Mouse (Mus musculus) hindbrain, embryonic 14.5 days (tissue): ENCODE data around the gene Rsph6a. TPM values are rescaled to one million over a fixed set of nuclear protein-coding genes. Genes with fewer than 3 reads are reported as not detected.

Experiments used
- ATAC-seq: fragments of 200-750 bp; cut with Nextera tagmentation; 2 replicates; pipeline ENCODE4 v1.8.0; 2017; ENCODE audit warnings: moderate number of reproducible peaks, mild to moderate bottlenecking, moderate TSS enrichment, moderate library complexity; ENCODE audit not compliant: low FRiP score
- DNase-seq: peaks from one replicate; pipeline ENCODE4 v3.0.0-alpha.2; 2015; ENCODE audit warnings: low spot score
- H3K27ac ChIP-seq: fragments of 300-500 bp; sonication (generic); 2 replicates; pipeline ENCODE4 v1.5.1; 2014; ENCODE audit warnings: mild to moderate bottlenecking, moderate library complexity
- H3K27me3 ChIP-seq: fragments of 300-500 bp; sonication (generic); 2 replicates; pipeline ENCODE4 v1.6.1; 2014; ENCODE audit warnings: mild to moderate bottlenecking, low read length, mixed read lengths; ENCODE audit not compliant: control insufficient read depth, insufficient read depth
- H3K36me3 ChIP-seq: fragments of 300-500 bp; sonication (generic); replicated peaks from 2 replicates; pipeline ENCODE4 v1.6.1; 2014; ENCODE audit not compliant: control insufficient read depth, insufficient read depth
- H3K4me1 ChIP-seq: fragments of 300-500 bp; sonication (generic); replicated peaks from 2 replicates; pipeline ENCODE4 v1.6.1; 2014; ENCODE audit warnings: antibody characterized with exemption, low read length, mixed read lengths; ENCODE audit not compliant: control insufficient read depth, insufficient read depth
- H3K4me2 ChIP-seq: fragments of 300-500 bp; sonication (generic); replicated peaks from 2 replicates; pipeline ENCODE4 v1.6.1; 2014; ENCODE audit warnings: mild to moderate bottlenecking, moderate library complexity
- H3K4me3 ChIP-seq: fragments of 300-500 bp; sonication (generic); replicated peaks from 2 replicates; pipeline ENCODE4 v1.5.1; 2014; ENCODE audit warnings: mild to moderate bottlenecking, low read length
- H3K9ac ChIP-seq: fragments of 300-500 bp; sonication (generic); 2 replicates; pipeline ENCODE4 v1.6.1; 2014
- H3K9me3 ChIP-seq: fragments of 300-500 bp; sonication (generic); 2 replicates; pipeline ENCODE4 v1.6.1; 2016; ENCODE audit warnings: low read length; ENCODE audit not compliant: control insufficient read depth
- WGBS: fragments of 180-500 bp; shearing (Covaris S2); extraction: QIAGEN DNeasy Blood & Tissue Kit; methylation state at CpG from one replicate; pipeline ENCODE4 v1.1.7; 2014; 5-methylcytosine and 5-hydroxymethylcytosine counted together
- polyA plus RNA-seq: library from polyadenylated mRNA; unstranded; fragments of >200 nt; fragmentation: Nextera tagmentation; extraction: Ambion mirVana; gene quantifications from 2 replicates; pipeline ENCODE4 v1.2.1, GENCODE M21; 2014

The Rsph6a gene
- polyA plus RNA-seq, 1 experiment from 2014 or later: 0.43 TPM

GRCm38 (mm10) chr7:19098811-19099210, 44.3 kb downstream of the Rsph6a start:
- Histone ChIP-seq H3K36me3 (no peaks in the 10 kb centered on the region), H3K4me1 (peaks cover 12% of the 10 kb centered on the region; the same call in 1 of the 2 replicates), H3K27me3 (peaks cover 13% of the 10 kb centered on the region; the same call in 1 of the 2 replicates)

GRCm38 (mm10) chr7:19100290-19100689, 45.8 kb downstream of the Rsph6a start:
- H3K9me3 ChIP-seq: no peaks in the 10 kb centered on the region
- 94% methylated on average over 1 of the region's 1 CpGs for WGBS
- peaks cover 3% of the 10 kb centered on the region; the same call in 1 of the 2 replicates for H3K27me3 ChIP-seq
- ATAC-seq (no peak), DNase-seq (no peak)
- no peak overlapping the region for H3K4me3 ChIP-seq
- H3K36me3 ChIP-seq: no peaks in the 10 kb centered on the region
- no peak overlapping the region for H3K27ac ChIP-seq
- no peak overlapping the region for H3K4me2 ChIP-seq
- peaks cover 11% of the 10 kb centered on the region; the same call in 1 of the 2 replicates for H3K4me1 ChIP-seq
- H3K9ac ChIP-seq: no peak overlapping the region

More at GRCm38 (mm10) chr7:19098811-19099210, 44.3 kb downstream of the Rsph6a start:
- 54% methylated on average over 7 of the region's 7 CpGs for WGBS
- ATAC-seq (no peak), DNase-seq (no peak)
- no peak overlapping the region for H3K4me3 ChIP-seq
- no peak overlapping the region for H3K4me2 ChIP-seq
- no peak overlapping the region for H3K27ac ChIP-seq
- no peak overlapping the region for H3K9ac ChIP-seq
- H3K9me3 ChIP-seq: no peaks in the 10 kb centered on the region

DNA sequence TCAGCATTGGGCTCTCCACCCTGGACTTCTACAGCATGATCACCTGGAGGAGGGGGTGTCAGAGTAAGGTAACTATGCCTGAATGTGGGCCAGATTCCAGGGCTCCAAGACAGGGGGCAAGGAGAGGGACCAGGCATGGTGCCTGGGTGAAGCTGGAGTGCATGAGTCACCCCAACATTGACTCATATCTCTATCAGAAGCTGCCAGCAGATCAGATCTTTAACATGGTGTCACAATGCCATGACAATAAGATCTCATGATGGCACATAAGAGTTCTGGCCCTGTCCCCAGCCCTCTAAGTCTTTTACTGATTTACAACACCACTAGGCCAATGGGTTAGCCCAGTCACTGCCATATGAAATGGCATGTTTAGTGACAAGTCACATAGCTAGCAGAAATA, 49.3 kb downstream of the Rsph6a start:
- H3K36me3 ChIP-seq: no peaks in the 10 kb centered on the region
- no peaks in the 10 kb centered on the region for H3K9me3 ChIP-seq
- H3K4me1 ChIP-seq: no peaks in the 10 kb centered on the region
- DNase-seq (no peak), ATAC-seq (no peak)
- no peaks in the 10 kb centered on the region for H3K27me3 ChIP-seq
- H3K9ac ChIP-seq: no peak overlapping the region
- no peak overlapping the region for H3K4me2 ChIP-seq
- no peak overlapping the region for H3K27ac ChIP-seq
- H3K4me3 ChIP-seq: no peak overlapping the region

GRCm38 (mm10) chr7:19104486-19104885, 50.0 kb downstream of the Rsph6a start:
- DNase-seq (no peak), ATAC-seq (no peak)
- Histone ChIP-seq H3K9ac (no peak overlapping the region), H3K4me2 (no peak overlapping the region), H3K27me3 (no peaks in the 10 kb centered on the region), H3K4me1 (no peaks in the 10 kb centered on the region), H3K4me3 (no peak overlapping the region), H3K27ac (no peak overlapping the region), H3K36me3 (no peaks in the 10 kb centered on the region), H3K9me3 (no peaks in the 10 kb centered on the region)
- WGBS: 83% methylated on average over 2 of the region's 2 CpGs

DNA sequence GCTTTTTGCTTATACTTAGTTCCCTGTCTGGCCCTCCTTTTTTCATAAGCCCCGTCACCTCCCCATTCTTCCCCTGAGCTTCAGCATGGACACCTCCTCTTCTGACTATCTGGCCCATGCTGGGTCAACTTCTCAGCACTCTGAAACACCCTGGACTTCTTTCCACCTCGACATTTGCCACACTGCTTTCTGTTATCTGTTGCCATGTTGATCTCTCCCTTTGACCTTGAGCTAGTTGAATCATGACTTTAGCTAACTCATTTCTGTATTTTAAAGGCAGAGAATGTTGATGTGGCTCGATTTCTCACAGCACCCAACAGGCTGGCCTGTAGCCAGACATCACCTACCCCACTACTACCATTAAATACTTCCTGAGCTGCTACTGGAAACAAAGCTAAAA, 52.9 kb downstream of the Rsph6a start:
- Histone ChIP-seq H3K4me2 (no peak overlapping the region), H3K27me3 (no peaks in the 10 kb centered on the region), H3K9ac (no peak overlapping the region), H3K4me1 (no peaks in the 10 kb centered on the region), H3K27ac (no peak overlapping the region), H3K9me3 (no peaks in the 10 kb centered on the region), H3K4me3 (no peak overlapping the region), H3K36me3 (no peaks in the 10 kb centered on the region)
- whole genome bisulfite sequencing: 51% methylated on average over 3 of the region's 3 CpGs
- DNase-seq: no peak
- ATAC-seq: no peak

DNA sequence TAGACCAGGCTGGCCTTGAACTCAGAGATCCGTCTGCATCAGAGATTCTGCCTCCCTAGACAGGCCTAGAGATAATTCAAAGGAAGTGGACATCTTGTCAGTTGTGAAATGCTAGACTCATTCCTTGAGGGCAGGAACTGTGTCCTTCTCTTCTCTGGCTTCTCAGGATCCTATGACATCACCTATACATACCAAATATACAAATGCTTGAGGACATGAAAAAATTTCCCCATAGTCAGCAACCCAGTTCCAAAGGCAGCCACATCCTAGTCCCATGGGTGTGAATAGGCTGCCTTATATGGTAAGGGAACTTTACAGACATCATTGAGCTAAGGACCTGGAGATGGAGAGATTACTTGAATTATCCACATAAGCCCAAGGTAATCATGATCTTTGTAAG, 55.1 kb downstream of the Rsph6a start:
- H3K27me3 ChIP-seq: no peaks in the 10 kb centered on the region
- 81% methylated on average over 1 of the region's 1 CpGs for WGBS

DNA sequence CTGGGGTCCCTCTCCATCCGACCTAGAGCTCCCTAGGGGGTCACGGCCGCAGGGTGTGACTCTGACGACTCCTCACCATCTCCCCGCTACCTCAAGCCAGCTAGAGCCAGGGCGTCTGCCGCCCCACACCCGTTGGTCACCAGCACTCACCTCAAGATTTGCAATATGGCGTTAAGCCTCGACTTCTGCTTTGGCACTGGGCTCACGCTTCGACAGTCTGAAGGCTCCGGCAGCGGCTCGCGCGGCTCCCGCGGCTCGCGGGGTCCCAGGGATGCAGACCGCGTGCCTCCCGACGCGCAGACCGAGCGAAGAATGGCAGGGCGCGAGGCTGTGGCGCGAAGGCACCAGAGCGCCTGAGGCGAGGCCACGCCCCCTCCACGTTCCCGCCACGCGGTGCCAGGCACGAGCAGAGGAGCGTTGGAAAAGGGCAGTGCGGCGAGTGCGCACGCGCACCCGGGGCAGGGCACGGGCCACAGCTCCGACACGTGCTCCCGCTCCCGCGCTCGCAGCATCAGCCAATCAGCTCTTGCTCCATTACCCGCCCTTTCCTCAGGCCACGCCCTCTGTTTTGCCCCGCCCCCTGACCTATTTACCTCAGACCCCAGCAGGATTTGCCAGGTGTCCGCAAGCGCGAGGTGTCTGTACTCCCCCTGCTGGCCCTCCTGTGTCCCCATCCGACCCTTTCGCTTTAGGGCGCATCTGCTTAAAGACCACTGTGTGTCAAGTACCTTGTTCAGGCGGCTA, 63.7 kb downstream of the Rsph6a start, which contains the start of gene Gm4969:
Gene Gm4969 (minus strand): TSS at position 341 of the 744 bp plus-strand sequence.
- Histone ChIP-seq H3K36me3 (no peaks in the 10 kb centered on the region), H3K9me3 (0 out of 2 replicates have a peak, but pooled peaks cover 3% of the 10 kb centered on the region), H3K27ac (no peak within 1 kb of the TSS), H3K4me2 (peak within 1 kb of the TSS; percentile 49), H3K9ac (peak within 1 kb of the TSS; percentile 13; the same call in 1 of the 2 replicates), H3K4me3 (peak within 1 kb of the TSS; percentile 27), H3K4me1 (peaks cover 11% of the 10 kb centered on the region), H3K27me3 (no peaks in the 10 kb centered on the region)
- 20% methylated on average over 57 of the region's 64 CpGs for WGBS
- DNase-seq: peak; percentile 70
- peak; percentile 61 for ATAC-seq

More for the DNA sequence above, 55.1 kb downstream of the Rsph6a start:
- Histone ChIP-seq H3K4me3 (no peak overlapping the region), H3K4me2 (no peak overlapping the region), H3K4me1 (no peaks in the 10 kb centered on the region), H3K9me3 (no peaks in the 10 kb centered on the region), H3K27ac (no peak overlapping the region), H3K36me3 (no peaks in the 10 kb centered on the region), H3K9ac (no peak overlapping the region)
- ATAC-seq (no peak), DNase-seq (no peak)

- Histone ChIP-seq H3K4me3 (no peak overlapping the region), H3K36me3 (no peaks in the 10 kb centered on the region), H3K9me3 (0 out of 2 replicates have a peak, but pooled peaks cover 3% of the 10 kb centered on the region), H3K9ac (no peak overlapping the region), H3K4me1 (peaks cover 11% of the 10 kb centered on the region), H3K27me3 (no peaks in the 10 kb centered on the region), H3K27ac (no peak overlapping the region), H3K4me2 (peak overlapping the region; percentile 17)
- 92% methylated on average over 8 of the region's 8 CpGs for WGBS
- ATAC-seq (peak; percentile 0; the same call in 1 of the 2 replicates), DNase-seq (no peak)
Measured at GRCm38 (mm10) chr7:19119083-19119482, 64.6 kb downstream of the Rsph6a start.

- H3K4me1 ChIP-seq: peaks cover 11% of the 10 kb centered on the region
- peak; percentile 98 for DNase-seq
- 0 out of 2 replicates have a peak, but pooled peaks cover 3% of the 10 kb centered on the region for H3K9me3 ChIP-seq
- H3K27me3 ChIP-seq: no peaks in the 10 kb centered on the region
- peak; percentile 94 for ATAC-seq
- peak within 1 kb of the TSS; percentile 49; the same call in 1 of the 2 replicates for H3K27ac ChIP-seq
- H3K4me3 ChIP-seq: peak within 1 kb of the TSS; percentile 63
- H3K9ac ChIP-seq: peak within 1 kb of the TSS; percentile 70
- no peaks in the 10 kb centered on the region for H3K36me3 ChIP-seq
- 3% methylated on average over 34 of the region's 34 CpGs for WGBS
- H3K4me2 ChIP-seq: peak within 1 kb of the TSS; percentile 84
Measured at GRCm38 (mm10) chr7:19119631-19120429, 65.3 kb downstream of the Rsph6a start, which contains the start of gene Fbxo46. Gene Fbxo46 (plus strand): TSS chr7:19119859.
